Mouse (Mus musculus) testis, adult 2 months (tissue): ENCODE data around the gene Grid1. TPM values are rescaled to one million over a fixed set of nuclear protein-coding genes. Genes with fewer than 3 reads are reported as not detected.

Source experiments
- H3K27ac ChIP-seq: fragments of 200-500 bp; 2 replicates; pipeline ENCODE4 v1.5.1; 2012; ENCODE audit warnings: low read depth, low read length; ENCODE audit not compliant: control insufficient read depth, insufficient read depth
- H3K27me3 ChIP-seq: fragments of 200-500 bp; 2 replicates; pipeline ENCODE4 v1.6.1; 2012; ENCODE audit warnings: mild to moderate bottlenecking, low read length, moderate library complexity; ENCODE audit not compliant: control insufficient read depth, insufficient read depth
- H3K36me3 ChIP-seq: fragments of 200-500 bp; 2 replicates; pipeline ENCODE4 v1.6.1; 2012; ENCODE audit warnings: mild to moderate bottlenecking, low read length; ENCODE audit not compliant: control insufficient read depth, insufficient read depth
- H3K4me1 ChIP-seq: fragments of 200-500 bp; 2 replicates; pipeline ENCODE4 v1.6.1; 2012; ENCODE audit warnings: low read length; ENCODE audit not compliant: control insufficient read depth, insufficient read depth
- H3K4me3 ChIP-seq: fragments of 200-500 bp; 2 replicates; pipeline ENCODE4 v1.5.1; 2012; ENCODE audit warnings: low read depth, mild to moderate bottlenecking, low read length, moderate library complexity, mixed read lengths; ENCODE audit not compliant: control insufficient read depth
- CTCF ChIP-seq: fragments of 200-500 bp; IDR thresholded peaks from 2 replicates; pipeline ENCODE4 v1.5.1; 2012; ENCODE audit warnings: low read depth, mild to moderate bottlenecking, inconsistent platforms, low read length, moderate library complexity; ENCODE audit not compliant: control insufficient read depth, insufficient read depth, insufficient replicate concordance
- POLR2A ChIP-seq: fragments of 200-500 bp; IDR thresholded peaks from 2 replicates; pipeline ENCODE4 v1.6.1; 2012; ENCODE audit warnings: low read depth, mild to moderate bottlenecking, inconsistent platforms, low read length, moderate library complexity; ENCODE audit not compliant: control insufficient read depth
- polyA plus RNA-seq: library from polyadenylated mRNA; depleted of rRNA; stranded (reverse); fragments of >200 nt; gene quantifications from 2 replicates; pipeline ENCODE4 v1.2.3, GENCODE M21; 2012

Gene Grid1
- polyA plus RNA-seq, 1 experiment = 1.4 TPM

DNA sequence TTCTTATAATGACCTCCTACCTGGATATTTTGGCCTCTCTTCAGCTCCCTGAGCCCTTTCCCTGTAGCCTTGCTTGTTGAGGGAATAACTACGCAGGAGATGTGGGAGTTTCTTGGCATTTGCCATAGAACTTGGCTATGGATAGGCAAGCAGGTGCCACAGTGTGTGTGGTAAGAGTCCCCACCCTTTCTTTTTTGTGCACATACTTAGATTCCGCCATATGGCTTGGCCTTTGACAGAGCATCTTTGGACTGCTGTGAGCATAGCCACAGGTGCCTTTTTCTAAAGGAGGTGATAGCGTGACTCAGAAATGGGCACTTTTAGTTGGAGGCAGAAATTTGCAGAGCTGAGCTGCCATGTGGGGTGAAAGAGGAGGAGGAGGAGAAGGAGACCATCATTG, 64.7 kb downstream of the Grid1 start:
- no peak overlapping the region for H3K27ac ChIP-seq
- H3K4me3 ChIP-seq = peak overlapping the region; percentile 62
- no peaks in the 10 kb centered on the region for H3K4me1 ChIP-seq
- TF ChIP-seq POLR2A = no peak
- no peak for TF ChIP-seq CTCF
- H3K36me3 ChIP-seq = no peaks in the 10 kb centered on the region
- no peaks in the 10 kb centered on the region for H3K27me3 ChIP-seq

DNA sequence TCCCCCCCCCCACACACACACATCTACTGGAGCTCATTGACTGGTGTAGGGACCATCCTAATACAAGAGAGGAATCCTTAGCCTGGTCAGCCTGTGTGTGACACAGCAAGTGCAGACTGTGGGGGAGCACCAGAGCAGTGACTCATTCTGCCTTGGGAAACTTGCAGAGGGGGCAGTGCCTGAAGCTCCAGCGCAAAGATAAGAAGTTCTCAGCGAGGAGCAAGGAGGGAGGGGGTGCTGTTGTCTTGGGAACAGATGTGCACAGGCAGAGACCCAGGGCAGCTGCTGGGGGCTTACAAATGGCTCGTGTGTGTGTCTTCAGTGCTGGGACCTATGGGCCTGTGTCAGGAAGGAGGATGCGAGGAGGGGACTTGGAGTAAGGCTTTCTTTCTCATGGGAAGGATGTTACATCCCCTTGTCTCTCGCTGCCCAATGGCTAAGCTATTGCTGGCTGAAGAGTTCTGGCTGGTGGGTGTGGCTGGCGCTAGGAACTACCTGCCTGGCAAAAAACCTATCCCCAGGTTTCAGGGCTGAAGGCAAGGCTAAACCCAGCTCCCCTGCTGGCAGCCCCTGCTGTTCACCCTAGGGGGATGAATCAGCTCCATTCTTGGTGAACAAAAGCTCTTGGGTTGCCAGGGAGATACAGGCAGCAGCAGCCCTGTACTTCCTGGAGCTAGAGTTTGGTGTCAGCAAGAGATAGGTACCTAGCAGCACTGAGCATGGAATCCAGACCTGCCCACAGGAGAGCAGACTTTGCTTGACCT, 72.0 kb downstream of the Grid1 start:
- Histone ChIP-seq H3K4me1 (no peaks in the 10 kb centered on the region), H3K36me3 (no peaks in the 10 kb centered on the region), H3K27me3 (no peaks in the 10 kb centered on the region), H3K27ac (no peak overlapping the region), H3K4me3 (no peak overlapping the region)
- TF ChIP-seq CTCF = no peak
- TF ChIP-seq POLR2A = no peak

DNA sequence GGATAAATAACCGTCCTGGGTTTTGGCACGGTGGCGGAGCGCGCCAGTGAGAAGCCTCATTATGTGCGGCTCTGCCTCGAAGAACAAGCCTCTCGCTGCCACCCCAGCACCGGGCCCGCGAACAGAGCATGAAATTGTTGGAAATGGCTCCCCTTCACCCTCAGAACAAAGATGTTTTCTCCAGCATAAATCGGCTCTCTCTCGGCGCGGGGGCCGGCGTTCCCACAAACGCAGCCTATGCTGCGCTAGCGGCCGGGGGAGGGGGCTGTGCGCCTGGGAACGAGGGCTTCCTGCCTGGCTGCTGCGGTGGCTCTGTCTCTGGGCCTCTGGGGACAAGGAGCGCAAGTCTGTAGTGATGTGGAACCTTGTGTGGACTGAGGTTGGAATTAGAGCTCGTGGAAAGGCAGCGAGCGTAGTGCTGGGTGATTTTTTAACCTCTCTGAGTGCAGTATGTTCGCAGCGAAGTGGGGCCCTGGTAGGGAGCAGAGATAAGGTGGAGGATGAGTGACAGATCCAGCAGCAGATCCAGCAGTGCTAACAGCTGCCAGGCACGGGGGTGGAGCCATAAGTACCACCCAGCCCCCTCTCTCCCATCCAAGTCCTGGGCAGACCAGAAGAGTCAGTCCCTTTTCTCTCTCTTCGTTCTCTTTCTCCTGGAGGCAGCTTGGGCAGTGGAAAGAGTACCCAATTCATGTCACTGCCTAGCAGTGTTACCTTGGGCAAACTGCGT, 76.5 kb downstream of the Grid1 start:
- no peaks in the 10 kb centered on the region for H3K27me3 ChIP-seq
- H3K4me1 ChIP-seq = no peaks in the 10 kb centered on the region
- no peaks in the 10 kb centered on the region for H3K36me3 ChIP-seq
- H3K27ac ChIP-seq = no peak overlapping the region
- no peak overlapping the region for H3K4me3 ChIP-seq
- TF ChIP-seq CTCF (no peak), POLR2A (no peak)

DNA sequence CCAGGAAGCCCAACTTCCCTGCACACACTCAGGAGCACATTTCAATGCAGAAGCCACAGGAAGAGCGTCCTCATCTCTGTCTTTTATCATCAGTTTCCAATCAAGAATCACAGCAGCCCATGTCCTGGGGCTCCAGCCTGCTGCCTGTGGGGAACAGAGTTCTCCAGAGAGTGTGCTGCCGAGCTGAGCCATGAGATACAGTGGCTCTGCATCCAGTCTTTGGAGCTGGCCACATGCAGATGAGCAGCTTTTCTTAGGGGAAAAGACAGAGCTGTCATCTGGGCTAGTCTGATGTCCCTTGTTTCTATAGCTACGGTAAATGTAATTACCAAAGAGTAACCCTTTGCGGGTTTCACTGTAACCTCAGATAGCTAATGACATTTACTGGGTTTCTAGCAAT, 83.9 kb downstream of the Grid1 start:
- H3K27me3 ChIP-seq = no peaks in the 10 kb centered on the region
- no peaks in the 10 kb centered on the region for H3K36me3 ChIP-seq
- H3K27ac ChIP-seq = no peak overlapping the region
- no peaks in the 10 kb centered on the region for H3K4me1 ChIP-seq
- TF ChIP-seq POLR2A (no peak), CTCF (no peak)
- no peak overlapping the region for H3K4me3 ChIP-seq

DNA sequence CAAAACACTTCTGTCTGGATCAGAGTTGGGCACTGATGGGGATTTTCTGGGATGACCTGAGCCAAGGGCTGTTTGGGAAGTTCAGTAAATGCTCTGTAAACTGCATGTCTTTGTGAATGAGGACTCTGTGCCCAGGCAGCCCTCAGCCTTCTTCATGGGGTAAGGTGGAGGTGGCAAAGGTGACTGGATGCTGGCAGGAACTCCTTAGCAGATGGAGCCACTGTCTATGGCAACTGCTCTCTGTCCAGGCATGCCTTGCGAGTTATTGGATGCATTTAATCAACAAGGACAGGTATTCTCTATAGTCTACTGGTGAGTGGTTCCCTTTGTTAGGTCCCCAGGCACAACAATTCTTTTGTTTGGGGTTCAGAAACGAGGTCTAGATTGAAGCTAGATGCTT, 85.8 kb downstream of the Grid1 start:
- H3K36me3 ChIP-seq = no peaks in the 10 kb centered on the region
- TF ChIP-seq POLR2A (no peak), CTCF (no peak)
- no peaks in the 10 kb centered on the region for H3K4me1 ChIP-seq
- H3K4me3 ChIP-seq = no peak overlapping the region
- no peaks in the 10 kb centered on the region for H3K27me3 ChIP-seq
- no peak overlapping the region for H3K27ac ChIP-seq

DNA sequence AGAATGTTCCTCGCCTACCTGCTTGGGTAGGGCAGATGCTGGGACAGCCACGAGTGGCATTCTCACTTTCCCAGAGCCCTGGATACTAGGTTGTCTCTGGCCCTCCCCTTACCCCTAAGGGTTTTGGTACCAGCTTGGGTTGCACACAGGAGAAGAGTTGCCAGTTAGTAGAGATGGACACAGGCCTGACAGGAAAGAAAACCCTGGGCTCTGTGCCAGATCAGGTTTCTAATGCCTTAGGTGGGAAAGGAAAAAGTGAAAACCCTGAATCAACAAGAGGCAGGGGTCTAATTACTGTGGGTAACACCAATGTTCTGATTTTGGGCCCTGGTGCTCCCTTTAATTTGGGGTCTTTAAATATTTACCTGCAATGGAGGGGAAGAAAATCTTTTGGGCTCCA, 88.5 kb downstream of the Grid1 start:
- Histone ChIP-seq H3K4me3 (no peak overlapping the region), H3K27me3 (no peaks in the 10 kb centered on the region), H3K36me3 (no peaks in the 10 kb centered on the region), H3K4me1 (no peaks in the 10 kb centered on the region), H3K27ac (no peak overlapping the region)
- TF ChIP-seq CTCF (no peak), POLR2A (no peak)

DNA sequence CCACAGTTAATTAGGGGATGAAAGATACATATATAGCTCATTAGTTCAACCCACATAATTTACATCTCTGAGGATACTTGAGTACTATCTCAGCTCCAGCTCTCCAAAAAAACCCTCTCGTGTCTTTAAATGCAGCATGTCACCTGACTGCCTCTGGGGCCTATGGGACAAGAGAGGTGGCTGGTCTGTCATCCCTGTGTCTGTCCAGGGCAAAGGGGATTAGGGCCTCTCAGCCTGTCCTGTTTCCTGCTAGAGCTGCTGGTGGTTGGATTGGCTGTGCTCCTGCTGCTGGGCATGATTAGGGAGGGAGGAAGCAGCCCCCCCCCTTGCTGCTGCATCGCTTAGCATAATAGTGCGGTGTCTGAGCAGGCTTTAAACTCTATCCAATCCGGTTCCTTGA, 88.9 kb downstream of the Grid1 start:
- H3K36me3 ChIP-seq = no peaks in the 10 kb centered on the region
- no peak overlapping the region for H3K4me3 ChIP-seq
- no peak overlapping the region for H3K27ac ChIP-seq
- H3K4me1 ChIP-seq = no peaks in the 10 kb centered on the region
- TF ChIP-seq POLR2A (no peak), CTCF (no peak)
- H3K27me3 ChIP-seq = no peaks in the 10 kb centered on the region

DNA sequence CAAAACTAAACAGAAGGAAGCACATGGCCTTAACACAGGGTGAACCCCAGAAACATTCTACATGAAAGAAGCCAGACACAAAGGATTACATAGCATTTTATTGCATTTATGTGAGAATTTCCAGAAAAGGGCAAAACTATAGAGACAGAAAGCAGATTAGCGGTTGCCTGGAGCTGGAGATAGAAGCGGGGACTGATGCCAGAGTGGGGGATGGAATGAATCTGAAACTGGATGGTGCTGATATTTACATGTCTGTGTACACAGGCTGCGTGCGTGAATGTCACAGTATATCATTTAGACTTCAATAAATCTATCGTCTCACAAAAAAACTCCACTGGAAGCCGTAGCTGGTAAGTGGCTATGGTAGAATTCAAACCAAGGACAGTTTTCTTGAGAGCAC, 96.4 kb downstream of the Grid1 start:
- Histone ChIP-seq H3K4me1 (peaks cover 5% of the 10 kb centered on the region), H3K4me3 (no peak overlapping the region), H3K27me3 (no peaks in the 10 kb centered on the region), H3K27ac (no peak overlapping the region), H3K36me3 (no peaks in the 10 kb centered on the region)
- TF ChIP-seq CTCF (no peak), POLR2A (no peak)
